Mouse (Mus musculus): ENCODE measurements around the gene Siva1. TPM values are rescaled to one million over a fixed set of nuclear protein-coding genes. Genes with fewer than 3 reads are reported as not detected.
A peak's percentile ranks its signal among the peaks of the same experiment; 100 is the strongest.

Siva1 gene
- total RNA-seq, 1 experiment from 2014 or later: 46.0 TPM

GRCm38 (mm10) chr12:112623742-112624141 lies 20.7 kb upstream of the Siva1 start:
- peak; percentile 65 for DNase-seq

GRCm38 (mm10) chr12:112625700-112626099 lies 18.8 kb upstream of the Siva1 start:
- no peak for DNase-seq

- no peak for DNase-seq
Observed at GRCm38 (mm10) chr12:112626455-112626854, 18.0 kb upstream of the Siva1 start.

GRCm38 (mm10) chr12:112627097-112627881 lies 17.2 kb upstream of the Siva1 start:
- no peak for DNase-seq

GRCm38 (mm10) chr12:112628197-112628596 lies 16.3 kb upstream of the Siva1 start:
- no peak for DNase-seq

- peak; percentile 62 for DNase-seq
Observed at GRCm38 (mm10) chr12:112628928-112629721, 15.4 kb upstream of the Siva1 start.

- DNase-seq: no peak
Observed at GRCm38 (mm10) chr12:112630029-112630428, 14.4 kb upstream of the Siva1 start.

GRCm38 (mm10) chr12:112630796-112631195 lies 13.7 kb upstream of the Siva1 start:
- DNase-seq: no peak

GRCm38 (mm10) chr12:112631472-112631871 lies 13.0 kb upstream of the Siva1 start:
- no peak for DNase-seq

GRCm38 (mm10) chr12:112632084-112632777 lies 12.2 kb upstream of the Siva1 start:
- no peak for DNase-seq

- DNase-seq: no peak
Observed at GRCm38 (mm10) chr12:112632907-112633306, 11.6 kb upstream of the Siva1 start.

GRCm38 (mm10) chr12:112633686-112634085 lies 10.8 kb upstream of the Siva1 start:
- no peak for DNase-seq

GRCm38 (mm10) chr12:112639526-112639925 lies 5.0 kb upstream of the Siva1 start:
- no peak for DNase-seq

GRCm38 (mm10) chr12:112643126-112643525 lies 1.4 kb upstream of the Siva1 start:
- DNase-seq: no peak

- peak; percentile 49 for DNase-seq
Observed at GRCm38 (mm10) chr12:112644855-112645506, 502 bp downstream of the Siva1 start.

- no peak for DNase-seq
Observed at GRCm38 (mm10) chr12:112646139-112646538, 1.7 kb downstream of the Siva1 start.

GRCm38 (mm10) chr12:112648081-112648480 lies 3.6 kb downstream of the Siva1 start:
- no peak for DNase-seq

- no peak for DNase-seq
Observed at GRCm38 (mm10) chr12:112651778-112652439, 7.4 kb downstream of the Siva1 start.

- peak; percentile 84 for DNase-seq
Observed at GRCm38 (mm10) chr12:112653157-112653824, 8.8 kb downstream of the Siva1 start.

- no peak for DNase-seq
Observed at GRCm38 (mm10) chr12:112654076-112654475, 9.6 kb downstream of the Siva1 start.

- peak; percentile 77 for DNase-seq
Observed at GRCm38 (mm10) chr12:112658619-112659018, 14.1 kb downstream of the Siva1 start.

Measured in adrenal gland, postnatal 25 days (tissue).